Mouse (Mus musculus): ENCODE measurements around the gene Tff3.

Gene Tff3

DNA sequence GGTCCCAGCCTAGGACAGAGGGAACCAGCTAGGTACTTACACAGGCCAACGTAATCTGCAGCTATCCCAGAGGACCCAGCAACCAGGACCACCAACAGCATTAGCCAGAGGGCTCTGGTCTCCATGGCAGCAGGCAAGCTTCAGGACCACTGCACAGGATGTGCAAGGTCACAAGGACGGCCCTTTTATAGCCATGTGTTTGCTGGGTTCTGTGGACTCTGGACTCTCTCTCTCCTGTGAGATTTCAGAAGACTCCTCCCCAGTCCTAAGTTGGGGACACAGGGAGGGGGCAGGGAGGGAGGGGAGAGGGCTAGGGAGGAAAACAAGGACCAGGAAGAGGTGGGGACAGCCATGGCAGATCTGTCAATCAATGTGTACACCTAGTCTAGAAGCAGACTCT, at the start of gene Tff3:
TSS of gene Tff3 (minus strand) at position 195 of the 400 bp plus-strand sequence.
- no peak for DNase-seq (ENCODE audit: low spot score in 2 of 2)

- no peak for DNase-seq (ENCODE audit: low spot score in 2 of 2)
Measured at GRCm38 (mm10) chr17:31176321-31176720, 46.9 kb upstream of the Tff3 start.

DNA sequence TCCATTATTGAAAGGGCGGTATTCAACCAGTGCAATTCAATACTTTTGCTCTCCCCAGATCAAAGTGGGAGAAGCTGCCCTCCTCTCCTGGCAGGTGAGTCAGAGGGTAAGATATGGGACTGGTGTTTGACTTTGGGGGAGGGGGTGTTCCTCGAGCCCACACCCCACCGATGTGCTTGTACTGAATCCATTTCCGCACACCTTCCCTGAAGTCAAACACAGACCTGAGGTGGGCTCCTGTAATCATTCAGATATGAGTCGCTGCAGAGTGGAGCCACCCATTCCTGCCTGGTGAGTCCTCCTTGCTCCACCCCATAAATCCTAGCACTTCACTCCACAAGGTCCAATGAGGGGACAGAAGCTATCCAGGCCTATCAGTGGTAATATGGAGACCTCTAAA, 40.4 kb upstream of the Tff3 start:
- DNase-seq (ENCODE audit: low spot score in 2 of 2), result no peak

- DNase-seq (ENCODE audit: low spot score in 2 of 2), result no peak
Measured at GRCm38 (mm10) chr17:31165127-31165526, 35.7 kb upstream of the Tff3 start, which contains the start of gene Tff1. Gene Tff1 (minus strand): TSS chr17:31165277.

GRCm38 (mm10) chr17:31163821-31164220, 34.4 kb upstream of the Tff3 start:
- DNase-seq (ENCODE audit: low spot score in 2 of 2), result no peak

- no peak for DNase-seq (ENCODE audit: low spot score in 2 of 2)
Measured at GRCm38 (mm10) chr17:31162607-31163006, 33.2 kb upstream of the Tff3 start.

DNA sequence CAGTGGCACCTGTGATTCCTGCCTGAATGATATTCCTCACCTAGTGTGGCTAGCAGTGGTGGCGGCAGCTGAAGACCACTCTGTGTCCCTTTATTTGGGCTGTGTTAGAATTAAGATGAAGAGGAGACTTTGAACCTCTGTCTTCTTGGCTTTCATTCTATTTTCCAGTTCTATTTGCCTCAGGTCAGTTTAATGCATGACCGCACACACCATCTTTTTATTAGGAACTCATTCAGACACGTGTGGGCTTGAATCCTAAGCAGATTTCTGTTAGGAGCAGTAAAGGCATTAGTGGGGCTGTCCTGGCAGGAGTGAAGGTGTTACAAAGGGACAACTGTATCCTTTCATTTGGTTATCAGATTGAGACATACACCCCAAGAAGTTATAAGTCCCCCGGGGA, 30.8 kb upstream of the Tff3 start:
- DNase-seq (ENCODE audit: low spot score in 2 of 2), result no peak

DNA sequence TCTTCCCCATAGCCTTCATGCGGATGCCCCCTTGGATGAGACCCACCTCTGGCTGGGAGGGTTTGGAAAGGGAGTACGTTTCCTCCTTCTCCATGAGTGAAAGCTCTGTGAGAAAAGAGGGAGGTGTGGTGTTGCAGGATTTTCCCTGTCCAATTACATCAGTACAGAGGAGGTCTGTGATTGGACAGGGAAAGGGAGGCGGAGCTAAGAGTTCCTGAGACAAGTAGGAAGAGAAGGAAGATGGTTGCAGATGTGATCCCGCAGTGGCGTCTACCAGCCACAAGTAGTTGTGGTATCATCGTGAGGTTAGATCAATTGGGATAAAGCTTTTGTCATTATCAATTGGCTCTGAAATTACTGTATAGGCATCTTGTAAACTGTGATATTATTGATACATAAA, 28.5 kb upstream of the Tff3 start:
- no peak for DNase-seq (ENCODE audit: low spot score in 2 of 2)

DNA sequence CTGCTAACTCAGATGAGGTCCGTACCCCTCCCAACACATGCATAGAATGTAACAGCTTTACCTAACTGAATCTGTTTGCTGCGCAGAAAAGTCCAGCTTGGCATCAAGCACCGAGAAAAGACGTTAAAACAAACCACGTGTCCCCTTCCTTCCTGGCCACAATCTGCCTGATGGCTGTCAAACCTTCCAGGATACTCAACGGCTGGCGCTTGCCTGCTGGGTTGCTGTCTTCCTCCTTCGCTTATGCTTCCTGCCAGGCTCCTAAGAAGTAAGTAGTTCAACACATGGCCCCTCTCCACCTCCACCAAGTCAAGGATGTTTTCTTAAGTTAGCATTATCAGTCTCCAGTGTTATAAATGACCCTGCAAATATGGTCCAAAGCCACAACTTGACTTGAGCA, 24.3 kb upstream of the Tff3 start:
- no peak for DNase-seq (ENCODE audit: low spot score in 2 of 2)

DNA sequence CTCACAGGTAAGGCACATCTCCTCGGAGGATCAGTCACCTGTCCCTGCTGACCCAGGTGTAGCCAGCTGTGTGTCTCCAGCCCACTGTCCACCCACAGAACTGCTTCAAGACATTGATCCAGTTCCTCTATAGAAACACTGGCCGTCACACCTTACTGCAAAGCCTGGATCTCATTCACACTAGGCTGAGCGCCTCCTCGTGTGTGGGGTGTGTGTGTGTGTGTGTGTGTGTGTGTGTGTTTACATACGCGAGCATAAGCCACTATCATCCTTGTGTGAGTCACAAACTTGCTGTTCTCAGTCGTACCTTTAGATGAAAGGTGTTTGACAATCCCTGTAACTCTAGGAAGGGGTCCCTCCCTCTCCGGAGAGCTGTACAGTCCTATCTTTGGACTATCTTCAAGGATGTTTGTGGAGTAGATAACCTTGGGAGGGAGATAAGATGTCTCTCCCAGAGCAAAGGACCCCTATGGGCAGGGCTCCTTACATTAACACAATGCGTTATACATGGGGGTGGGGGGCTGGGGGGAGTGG, 23.6 kb upstream of the Tff3 start:
- no peak for DNase-seq (ENCODE audit: low spot score in 2 of 2)

- DNase-seq (ENCODE audit: low spot score in 2 of 2), result no peak
Measured at GRCm38 (mm10) chr17:31152512-31152911, 23.1 kb upstream of the Tff3 start.

- no peak for DNase-seq (ENCODE audit: low spot score in 2 of 2)
Measured at GRCm38 (mm10) chr17:31145998-31146397, 16.6 kb upstream of the Tff3 start.

GRCm38 (mm10) chr17:31144040-31145037, 14.9 kb upstream of the Tff3 start, which contains the start of gene Tff2:
Gene Tff2 (minus strand): TSS chr17:31144282.
- no peak for DNase-seq (ENCODE audit: low spot score in 2 of 2)

DNA sequence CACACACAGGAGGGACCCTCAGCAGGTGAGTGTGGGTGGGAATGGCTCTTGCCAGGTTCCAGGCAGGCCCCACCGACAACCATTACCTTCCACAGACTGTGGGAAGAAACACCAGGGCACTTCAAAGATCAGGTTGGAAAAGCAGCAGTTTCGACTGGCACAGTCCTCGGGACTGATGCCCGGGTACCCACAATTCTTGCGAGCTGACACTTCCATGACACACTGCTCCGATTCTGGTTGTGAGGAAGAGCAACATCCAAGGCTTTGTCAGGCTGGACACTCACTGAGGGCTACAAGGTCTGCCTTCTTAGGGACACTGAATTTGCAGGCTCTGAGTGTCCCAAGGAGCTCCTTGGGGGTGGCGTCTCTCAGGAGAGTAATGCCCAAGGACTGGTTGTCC, 12.7 kb upstream of the Tff3 start:
- no peak for DNase-seq (ENCODE audit: low spot score in 2 of 2)

GRCm38 (mm10) chr17:31138398-31138797, 9.0 kb upstream of the Tff3 start:
- peak; percentile 64 to 69 for DNase-seq (ENCODE audit: low spot score in 2 of 2)

GRCm38 (mm10) chr17:31136821-31137220, 7.4 kb upstream of the Tff3 start:
- DNase-seq (ENCODE audit: low spot score in 2 of 2), result no peak

GRCm38 (mm10) chr17:31136291-31136690, 6.8 kb upstream of the Tff3 start:
- no peak for DNase-seq (ENCODE audit: low spot score in 2 of 2)

DNA sequence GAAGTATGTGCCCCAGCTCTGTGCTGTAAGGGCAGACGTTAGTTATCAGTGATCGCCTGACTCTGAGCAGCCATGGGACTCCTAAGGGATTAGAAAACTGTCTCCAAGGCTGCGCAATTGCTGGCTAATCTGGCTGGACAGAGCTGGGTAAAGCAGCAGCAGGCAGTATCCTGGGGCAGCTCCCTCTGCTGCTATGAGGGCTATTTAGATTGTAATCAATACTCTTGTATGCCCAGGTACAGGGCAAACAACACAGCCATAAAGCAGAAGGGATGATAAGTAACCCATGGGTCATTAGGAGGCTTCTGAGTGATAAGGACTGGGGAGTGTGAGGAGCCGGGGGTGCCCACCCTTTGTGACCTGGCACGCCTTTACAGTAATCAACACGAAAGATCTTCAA, 5.5 kb upstream of the Tff3 start:
- no peak for DNase-seq (ENCODE audit: low spot score in 2 of 2)

- no peak for DNase-seq (ENCODE audit: low spot score in 2 of 2)
Measured at GRCm38 (mm10) chr17:31133776-31134175, 4.3 kb upstream of the Tff3 start.

- DNase-seq (ENCODE audit: low spot score in 2 of 2), result no peak
Measured at GRCm38 (mm10) chr17:31131269-31131821, 1.9 kb upstream of the Tff3 start.

- DNase-seq (ENCODE audit: low spot score in 2 of 2), result no peak
Measured at GRCm38 (mm10) chr17:31128708-31129318, 633 bp downstream of the Tff3 start.

GRCm38 (mm10) chr17:31125548-31126266, 3.7 kb downstream of the Tff3 start:
- no peak for DNase-seq (ENCODE audit: low spot score in 2 of 2)
